Mouse (Mus musculus) G1E (cell line): ENCODE results near the gene Ccer2.

Source experiments
- CTCF ChIP-seq: IDR thresholded peaks from 2 replicates; pipeline ENCODE4 v1.5.1; 2012; ENCODE audit warnings: low read depth, low read length, inconsistent platforms, mixed read lengths
- GATA1 ChIP-seq: IDR thresholded peaks from 2 replicates; pipeline ENCODE4 v1.6.1; 2012; ENCODE audit warnings: borderline replicate concordance, low read length, inconsistent platforms, mixed read lengths
- POLR2AphosphoS5 ChIP-seq: IDR thresholded peaks from 2 replicates; pipeline ENCODE4 v1.6.1; 2012; ENCODE audit warnings: low read depth, low read length, inconsistent platforms; ENCODE audit not compliant: insufficient replicate concordance
- TAL1 ChIP-seq: conservative IDR thresholded peaks from 2 replicates; pipeline ENCODE4 v1.6.1; 2012; ENCODE audit warnings: low read depth, low read length, inconsistent platforms, mixed read lengths

- no peak for TF ChIP-seq TAL1
- TF ChIP-seq CTCF = peak; percentile 43; the same call in 1 of the 2 replicates
- no peak for TF ChIP-seq GATA1
- no peak for TF ChIP-seq POLR2AphosphoS5
Observed at GRCm38 (mm10) chr7:28710962-28711361, 45.0 kb upstream of the Ccer2 start.
